Mouse (Mus musculus) liver, embryonic 14.5 days (tissue): ENCODE data around the gene Elmo2. TPM values are rescaled to one million over a fixed set of nuclear protein-coding genes. Genes with fewer than 3 reads are reported as not detected.

Experiments
- ATAC-seq: fragments of 200-750 bp; cut with Nextera tagmentation; 2 replicates; pipeline ENCODE4 v1.8.0; 2017; ENCODE audit warnings: moderate number of reproducible peaks, mild to moderate bottlenecking, moderate library complexity; ENCODE audit not compliant: insufficient read depth
- DNase-seq, 3 experiments: peaks; one replicate each; pipeline ENCODE4 v3.0.0-alpha.2; 2012 to 2013; ENCODE audit warnings: low read depth in 3 of 3, low spot score in 3 of 3
- H3K27ac ChIP-seq: fragments of 300-500 bp; sonication (generic); 2 replicates; pipeline ENCODE4 v1.5.1; 2014; ENCODE audit warnings: moderate library complexity, mild to moderate bottlenecking, control low read depth, inconsistent platforms
- H3K27me3 ChIP-seq: fragments of 300-500 bp; sonication (generic); 2 replicates; pipeline ENCODE4 v1.6.1; 2014; ENCODE audit warnings: mild to moderate bottlenecking, low read length, moderate library complexity; ENCODE audit not compliant: control insufficient read depth, insufficient read depth
- H3K36me3 ChIP-seq: fragments of 300-500 bp; sonication (generic); replicated peaks from 2 replicates; pipeline ENCODE4 v1.6.1; 2014; ENCODE audit warnings: low read depth; ENCODE audit not compliant: control insufficient read depth, insufficient read depth
- H3K4me1 ChIP-seq, 2 experiments: fragments of 200-500 bp in 1 of 2; fragments of 300-500 bp in 1 of 2; sonication (generic) in 1 of 2; replicated peaks; 2 replicates each; pipeline ENCODE4 v1.6.1; 2012 to 2014; ENCODE audit warnings: antibody characterized with exemption in 1 of 2, inconsistent platforms in 1 of 2, low read length in 1 of 2; ENCODE audit not compliant: control insufficient read depth in 2 of 2, insufficient read depth in 2 of 2
- H3K4me2 ChIP-seq: fragments of 300-500 bp; sonication (generic); 2 replicates; pipeline ENCODE4 v1.6.1; 2014; ENCODE audit warnings: low read depth, mild to moderate bottlenecking, control low read depth, moderate library complexity
- H3K4me3 ChIP-seq, 2 experiments: fragments of 200-500 bp in 1 of 2; fragments of 300-500 bp in 1 of 2; sonication (generic) in 1 of 2; 2 replicates each; pipeline ENCODE4 v1.5.1; 2012 to 2014; ENCODE audit warnings: low read depth in 2 of 2, low read length in 2 of 2, mild to moderate bottlenecking in 2 of 2, control low read depth in 1 of 2, inconsistent platforms in 1 of 2, moderate library complexity in 1 of 2; ENCODE audit not compliant: insufficient read depth in 1 of 2
- H3K9ac ChIP-seq: fragments of 300-500 bp; sonication (generic); replicated peaks from 2 replicates; pipeline ENCODE4 v1.6.1; 2014; ENCODE audit warnings: mild to moderate bottlenecking, control low read depth, moderate library complexity
- H3K9me3 ChIP-seq: fragments of 300-500 bp; sonication (generic); 2 replicates; pipeline ENCODE4 v1.6.1; 2016; ENCODE audit warnings: low read length, mixed read lengths; ENCODE audit not compliant: control insufficient read depth
- CTCF ChIP-seq: IDR thresholded peaks from 2 replicates; pipeline ENCODE4 v1.5.1; 2016; ENCODE audit warnings: antibody characterized with exemption, low read depth, control low read depth
- EP300 ChIP-seq: IDR thresholded peaks from 2 replicates; pipeline ENCODE4 v1.6.1; 2016; ENCODE audit warnings: antibody characterized with exemption, low read depth
- WGBS: fragments of 180-500 bp; shearing (Covaris S2); extraction: QIAGEN DNeasy Blood & Tissue Kit; methylation state at CpG from one replicate; pipeline ENCODE4 v1.1.7; 2014; ENCODE audit not compliant: insufficient replicate concordance; 5-methylcytosine and 5-hydroxymethylcytosine counted together
- polyA plus RNA-seq, 2 experiments: library from polyadenylated mRNA; depleted of rRNA in 1 of 2; stranded (reverse) in 1 of 2; unstranded in 1 of 2; fragments of >200 nt; fragmentation: Nextera tagmentation in 1 of 2; extraction: Ambion mirVana in 1 of 2; gene quantifications; 2 replicates each; pipeline versions ENCODE4 v1.2.1 to v1.2.3; 2012 to 2014

The Elmo2 gene
- polyA plus RNA-seq, 2 experiments = 10.2 to 13.1 TPM

GRCm38 (mm10) chr2:165240371-165240770, 85.9 kb downstream of the Elmo2 start:
- WGBS = 19% methylated on average over 8 of the region's 8 CpGs
- DNase-seq = no peak
- TF ChIP-seq CTCF (no peak), EP300 (no peak)
- H3K4me2 ChIP-seq = no peak overlapping the region
- no peaks in the 10 kb centered on the region for H3K9me3 ChIP-seq
- H3K9ac ChIP-seq = no peak overlapping the region
- H3K27ac ChIP-seq = no peak overlapping the region
- no peak for ATAC-seq
- H3K4me3 ChIP-seq = no peak overlapping the region
- H3K36me3 ChIP-seq = no peaks in the 10 kb centered on the region
- no peaks in the 10 kb centered on the region for H3K4me1 ChIP-seq
- H3K27me3 ChIP-seq = peaks cover 52% of the 10 kb centered on the region

GRCm38 (mm10) chr2:165239533-165240144, 86.6 kb downstream of the Elmo2 start:
- Histone ChIP-seq H3K9ac (no peak overlapping the region), H3K4me2 (no peak overlapping the region), H3K36me3 (no peaks in the 10 kb centered on the region), H3K27me3 (peaks cover 59% of the 10 kb centered on the region), H3K27ac (no peak overlapping the region), H3K4me3 (no peak overlapping the region), H3K9me3 (no peaks in the 10 kb centered on the region), H3K4me1 (no peaks in the 10 kb centered on the region)
- WGBS = 12% methylated on average over 15 of the region's 15 CpGs
- ATAC-seq (no peak), DNase-seq (no peak)
- TF ChIP-seq EP300 (no peak), CTCF (no peak)

GRCm38 (mm10) chr2:165238416-165239145, 87.7 kb downstream of the Elmo2 start:
- no peak overlapping the region for H3K4me2 ChIP-seq
- 19% methylated on average over 12 of the region's 12 CpGs for WGBS
- H3K4me1 ChIP-seq = no peaks in the 10 kb centered on the region
- no peak overlapping the region for H3K27ac ChIP-seq
- H3K36me3 ChIP-seq = no peaks in the 10 kb centered on the region
- H3K9ac ChIP-seq = no peak overlapping the region
- TF ChIP-seq CTCF (no peak), EP300 (no peak)
- peaks cover 70% of the 10 kb centered on the region for H3K27me3 ChIP-seq
- no peaks in the 10 kb centered on the region for H3K9me3 ChIP-seq
- ATAC-seq = no peak
- no peak overlapping the region for H3K4me3 ChIP-seq
- no peak for DNase-seq

Other genes with a start within 250 kb of the Elmo2 start
- gene 1700025C18Rik, start 235.7 kb downstream of the Elmo2 start, polyA plus RNA-seq (2012; rRNA removed) = not detected in 2 replicates
- not detected in 2 replicates for gene 1700025C18Rik, start 235.7 kb downstream of the Elmo2 start, polyA plus RNA-seq (2014; fragmentation: Nextera tagmentation; extraction: Ambion mirVana)
- 0.02 TPM in 2 replicates for gene Cdh22, start 91.6 kb downstream of the Elmo2 start, polyA plus RNA-seq (2012; rRNA removed)
- not detected in 2 replicates for gene Cdh22, start 91.6 kb downstream of the Elmo2 start, polyA plus RNA-seq (2014; fragmentation: Nextera tagmentation; extraction: Ambion mirVana)
- 20.4 and 28.3 TPM in 2 replicates for gene Slc35c2, start 38.6 kb downstream of the Elmo2 start, polyA plus RNA-seq (2012; rRNA removed)
- 27.3 and 31.3 TPM in 2 replicates for gene Slc35c2, start 38.6 kb downstream of the Elmo2 start, polyA plus RNA-seq (2014; fragmentation: Nextera tagmentation; extraction: Ambion mirVana)
- gene Zfp663, start 42.2 kb upstream of the Elmo2 start, polyA plus RNA-seq (2012; rRNA removed) = 0.02 and 0.03 TPM in 2 replicates
- gene Zfp663, start 42.2 kb upstream of the Elmo2 start, polyA plus RNA-seq (2014; fragmentation: Nextera tagmentation; extraction: Ambion mirVana) = 0.08 and 0.13 TPM in 2 replicates
- gene Zfp334, start 61.8 kb upstream of the Elmo2 start, polyA plus RNA-seq (2012; rRNA removed) = 0.66 and 0.73 TPM in 2 replicates
- 0.89 and 1.1 TPM in 2 replicates for gene Zfp334, start 61.8 kb upstream of the Elmo2 start, polyA plus RNA-seq (2014; fragmentation: Nextera tagmentation; extraction: Ambion mirVana)
- gene Ocstamp, start 73.9 kb upstream of the Elmo2 start, polyA plus RNA-seq (2012; rRNA removed) = 0.86 and 1.4 TPM in 2 replicates
- 2.1 and 2.7 TPM in 2 replicates for gene Ocstamp, start 73.9 kb upstream of the Elmo2 start, polyA plus RNA-seq (2014; fragmentation: Nextera tagmentation; extraction: Ambion mirVana)
- 3.2 and 3.8 TPM in 2 replicates for gene Slc13a3, start 146.8 kb upstream of the Elmo2 start, polyA plus RNA-seq (2012; rRNA removed)
- gene Slc13a3, start 146.8 kb upstream of the Elmo2 start, polyA plus RNA-seq (2014; fragmentation: Nextera tagmentation; extraction: Ambion mirVana) = 5.7 and 7.7 TPM in 2 replicates
- 5.4 and 7.4 TPM in 2 replicates for gene Trp53rka, start 166.8 kb upstream of the Elmo2 start, polyA plus RNA-seq (2012; rRNA removed)
- gene Trp53rka, start 166.8 kb upstream of the Elmo2 start, polyA plus RNA-seq (2014; fragmentation: Nextera tagmentation; extraction: Ambion mirVana) = 7.8 and 8.8 TPM in 2 replicates
- gene Slc2a10, start 177.3 kb upstream of the Elmo2 start, polyA plus RNA-seq (2012; rRNA removed) = 0.16 and 0.23 TPM in 2 replicates
- 0.13 and 0.16 TPM in 2 replicates for gene Slc2a10, start 177.3 kb upstream of the Elmo2 start, polyA plus RNA-seq (2014; fragmentation: Nextera tagmentation; extraction: Ambion mirVana)